Mouse (Mus musculus) kidney, embryonic 15.5 days (tissue): ENCODE measurements around the gene Fpr1. TPM values are rescaled to one million over a fixed set of nuclear protein-coding genes. Genes with fewer than 3 reads are reported as not detected.
"Not testable (repeated sequence)": the region's sequence is repeated elsewhere in the genome, so short reads cannot be mapped to it uniquely, and the experiment has no call there.

Source experiments
- ATAC-seq: fragments of 200-750 bp; cut with Nextera tagmentation; replicated peaks from 2 replicates; pipeline ENCODE4 v1.8.0; 2017; ENCODE audit warnings: moderate TSS enrichment; ENCODE audit not compliant: low FRiP score
- H3K27ac ChIP-seq: fragments of 300-500 bp; sonication (generic); 2 replicates; pipeline ENCODE4 v1.5.1; 2015; ENCODE audit warnings: mild to moderate bottlenecking, inconsistent platforms
- H3K27me3 ChIP-seq: fragments of 300-500 bp; sonication (generic); 2 replicates; pipeline ENCODE4 v1.6.1; 2015; ENCODE audit warnings: inconsistent platforms
- H3K36me3 ChIP-seq: fragments of 300-500 bp; sonication (generic); 2 replicates; pipeline ENCODE4 v1.6.1; 2015; ENCODE audit warnings: inconsistent platforms
- H3K4me1 ChIP-seq: fragments of 300-500 bp; sonication (generic); 2 replicates; pipeline ENCODE4 v1.6.1; 2015; ENCODE audit warnings: inconsistent platforms
- H3K4me2 ChIP-seq: fragments of 300-500 bp; sonication (generic); 2 replicates; pipeline ENCODE4 v1.6.1; 2015; ENCODE audit warnings: moderate library complexity, mild to moderate bottlenecking, inconsistent platforms
- H3K4me3 ChIP-seq: fragments of 300-500 bp; sonication (generic); replicated peaks from 2 replicates; pipeline ENCODE4 v1.5.1; 2015; ENCODE audit warnings: mild to moderate bottlenecking, inconsistent platforms
- H3K9ac ChIP-seq: fragments of 300-500 bp; sonication (generic); 2 replicates; pipeline ENCODE4 v1.6.1; 2015; ENCODE audit warnings: mild to moderate bottlenecking, inconsistent platforms
- H3K9me3 ChIP-seq: fragments of 300-500 bp; sonication (generic); replicated peaks from 2 replicates; pipeline ENCODE4 v1.6.1; 2016; ENCODE audit warnings: inconsistent platforms
- WGBS: fragments of 180-500 bp; shearing (Covaris S2); methylation state at CpG from one replicate; pipeline ENCODE4 v1.1.7; 2015; ENCODE audit warnings: mixed read lengths; 5-methylcytosine and 5-hydroxymethylcytosine counted together
- polyA plus RNA-seq: library from polyadenylated mRNA; unstranded; fragments of >200 nt; fragmentation: Nextera tagmentation; extraction: Ambion mirVana; gene quantifications from 2 replicates; pipeline ENCODE4 v1.2.1, GENCODE M21; 2015

Fpr1 gene
- polyA plus RNA-seq: 0.32 and 0.73 TPM in 2 replicates

DNA sequence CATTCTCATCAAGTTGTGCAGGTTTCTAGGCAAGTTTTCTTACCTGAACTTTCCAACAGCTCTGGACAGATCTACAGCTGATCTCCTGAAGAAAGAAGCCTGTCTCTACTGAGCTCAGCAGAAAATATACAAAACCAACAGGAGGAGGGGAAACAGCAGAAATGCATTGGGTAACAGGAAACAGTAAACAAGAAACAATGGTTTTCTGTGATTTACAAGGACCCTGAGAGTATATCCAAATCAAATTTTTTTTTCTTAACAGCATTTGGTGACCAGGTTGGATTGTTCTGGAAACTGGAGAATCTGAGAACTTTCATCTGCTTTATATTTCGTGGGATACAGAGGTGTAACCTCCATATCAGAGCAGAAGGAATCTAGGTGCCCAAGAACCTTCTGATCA lies at the start of gene Fpr1:
TSS of gene Fpr1 (minus strand) at position 101 of the 400 bp plus-strand sequence.
- Histone ChIP-seq H3K4me1 (no peaks in the 10 kb centered on the region), H3K9ac (no peak within 1 kb of the TSS), H3K27me3 (0 out of 2 replicates have a peak, but pooled peaks cover 2% of the 10 kb centered on the region), H3K27ac (no peak within 1 kb of the TSS), H3K36me3 (no peaks in the 10 kb centered on the region), H3K9me3 (no peaks in the 10 kb centered on the region), H3K4me2 (no peak within 1 kb of the TSS), H3K4me3 (no peak within 1 kb of the TSS)
- 62% methylated on average over 1 of the region's 1 CpGs for WGBS
- no peak for ATAC-seq

- Histone ChIP-seq H3K4me2 (no peak overlapping the region), H3K9me3 (no peaks in the 10 kb centered on the region)
- ATAC-seq: no peak
Observed at GRCm38 (mm10) chr17:17917782-17918181, 34.0 kb upstream of the Fpr1 start.

GRCm38 (mm10) chr17:17917376-17917775 lies 33.6 kb upstream of the Fpr1 start:
- Histone ChIP-seq H3K27ac (no peak overlapping the region), H3K9ac (no peak overlapping the region), H3K27me3 (no peaks in the 10 kb centered on the region), H3K4me3 (no peak overlapping the region), H3K9me3 (no peaks in the 10 kb centered on the region), H3K4me1 (no peaks in the 10 kb centered on the region), H3K4me2 (no peak overlapping the region), H3K36me3 (no peaks in the 10 kb centered on the region)
- ATAC-seq: no peak
- WGBS: 83% methylated on average over 1 of the region's 1 CpGs

More at GRCm38 (mm10) chr17:17917782-17918181, 34.0 kb upstream of the Fpr1 start:
- Histone ChIP-seq H3K4me1 (no peaks in the 10 kb centered on the region), H3K9ac (no peak overlapping the region), H3K27me3 (no peaks in the 10 kb centered on the region), H3K36me3 (no peaks in the 10 kb centered on the region), H3K27ac (no peak overlapping the region), H3K4me3 (no peak overlapping the region)

GRCm38 (mm10) chr17:17912618-17913017 lies 28.9 kb upstream of the Fpr1 start:
- not testable (repeated sequence) for H3K9me3 ChIP-seq, H3K36me3 ChIP-seq, ATAC-seq, H3K4me1 ChIP-seq, H3K27ac ChIP-seq, H3K4me2 ChIP-seq, H3K9ac ChIP-seq, H3K27me3 ChIP-seq, H3K4me3 ChIP-seq
- WGBS: 81% methylated on average over 8 of the region's 8 CpGs

GRCm38 (mm10) chr17:17909636-17910421 lies 26.1 kb upstream of the Fpr1 start:
- Histone ChIP-seq H3K4me2 (peak overlapping the region; percentile 86), H3K36me3 (no peaks in the 10 kb centered on the region), H3K4me1 (no peaks in the 10 kb centered on the region), H3K27ac (no peak overlapping the region), H3K27me3 (no peaks in the 10 kb centered on the region; the same call in 1 of the 2 replicates), H3K9ac (peak overlapping the region; percentile 45; the same call in 1 of the 2 replicates), H3K9me3 (no peaks in the 10 kb centered on the region), H3K4me3 (peak overlapping the region; percentile 55)
- ATAC-seq: peak; percentile 100
- 15% methylated on average over 51 of the region's 51 CpGs for WGBS

DNA sequence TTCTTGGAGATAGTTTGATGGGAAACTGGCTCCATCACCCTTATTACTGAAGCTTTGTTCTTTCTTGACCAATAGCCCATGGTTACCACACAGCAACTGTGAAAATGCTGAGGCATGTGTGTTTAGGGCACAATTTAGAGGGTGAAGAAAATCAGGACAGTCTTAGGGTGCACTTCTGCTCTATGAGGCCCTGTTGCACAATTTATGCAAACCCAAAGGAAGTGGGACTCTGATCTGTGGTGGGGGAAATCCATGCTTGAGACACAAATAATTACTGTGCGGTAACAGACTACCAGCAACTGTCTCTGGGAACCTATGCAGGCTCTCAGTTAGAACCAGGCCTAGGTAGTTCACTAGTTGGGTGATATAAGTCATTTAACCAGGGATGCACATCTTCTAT lies 17.0 kb upstream of the Fpr1 start:
- Histone ChIP-seq H3K27ac (no peak overlapping the region), H3K4me1 (no peaks in the 10 kb centered on the region), H3K4me2 (no peak overlapping the region), H3K4me3 (no peak overlapping the region), H3K27me3 (no peaks in the 10 kb centered on the region), H3K9ac (no peak overlapping the region), H3K36me3 (no peaks in the 10 kb centered on the region), H3K9me3 (no peaks in the 10 kb centered on the region)
- WGBS: 89% methylated on average over 1 of the region's 1 CpGs
- no peak for ATAC-seq

GRCm38 (mm10) chr17:17899268-17899667 lies 15.5 kb upstream of the Fpr1 start:
- Histone ChIP-seq H3K36me3 (no peaks in the 10 kb centered on the region), H3K9me3 (no peaks in the 10 kb centered on the region), H3K9ac (no peak overlapping the region), H3K4me2 (no peak overlapping the region), H3K27ac (no peak overlapping the region), H3K4me1 (no peaks in the 10 kb centered on the region), H3K27me3 (no peaks in the 10 kb centered on the region), H3K4me3 (no peak overlapping the region)
- no peak for ATAC-seq
- WGBS: 85% methylated on average over 2 of the region's 2 CpGs

DNA sequence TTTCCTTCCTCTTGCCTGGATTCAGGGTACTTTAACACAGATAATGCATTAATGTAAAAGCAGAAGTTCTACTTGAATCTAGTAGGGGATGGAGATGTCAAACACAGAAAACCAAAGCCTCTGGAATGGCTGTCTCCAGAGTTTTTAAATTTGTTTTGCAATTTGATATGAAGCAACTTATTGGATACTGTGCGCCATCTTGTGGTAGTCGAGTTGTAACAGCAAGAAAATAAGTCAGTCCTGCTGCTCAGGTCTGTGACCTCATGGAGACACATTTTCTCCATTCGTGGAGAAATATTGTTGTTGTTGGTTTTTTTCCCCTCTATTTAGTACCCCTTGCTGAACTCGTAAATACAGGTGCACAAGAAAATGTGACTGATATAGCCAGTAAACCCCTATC lies 12.3 kb upstream of the Fpr1 start:
- Histone ChIP-seq H3K36me3 (no peaks in the 10 kb centered on the region), H3K9ac (no peak overlapping the region), H3K27me3 (no peaks in the 10 kb centered on the region), H3K9me3 (no peaks in the 10 kb centered on the region), H3K4me3 (no peak overlapping the region), H3K4me1 (no peaks in the 10 kb centered on the region), H3K4me2 (no peak overlapping the region), H3K27ac (no peak overlapping the region)
- WGBS: 4% methylated on average over 4 of the region's 4 CpGs
- ATAC-seq: 0 out of 2 replicates have a peak, but pooled peaks have one; percentile 29

GRCm38 (mm10) chr17:17889732-17890425 lies 6.1 kb upstream of the Fpr1 start:
- Histone ChIP-seq H3K9ac (no peak overlapping the region), H3K27ac (no peak overlapping the region), H3K9me3 (no peaks in the 10 kb centered on the region), H3K4me2 (no peak overlapping the region), H3K4me1 (no peaks in the 10 kb centered on the region), H3K27me3 (0 out of 2 replicates have a peak, but pooled peaks cover 2% of the 10 kb centered on the region), H3K36me3 (no peaks in the 10 kb centered on the region), H3K4me3 (no peak overlapping the region)
- WGBS: 79% methylated on average over 2 of the region's 2 CpGs
- no peak for ATAC-seq

DNA sequence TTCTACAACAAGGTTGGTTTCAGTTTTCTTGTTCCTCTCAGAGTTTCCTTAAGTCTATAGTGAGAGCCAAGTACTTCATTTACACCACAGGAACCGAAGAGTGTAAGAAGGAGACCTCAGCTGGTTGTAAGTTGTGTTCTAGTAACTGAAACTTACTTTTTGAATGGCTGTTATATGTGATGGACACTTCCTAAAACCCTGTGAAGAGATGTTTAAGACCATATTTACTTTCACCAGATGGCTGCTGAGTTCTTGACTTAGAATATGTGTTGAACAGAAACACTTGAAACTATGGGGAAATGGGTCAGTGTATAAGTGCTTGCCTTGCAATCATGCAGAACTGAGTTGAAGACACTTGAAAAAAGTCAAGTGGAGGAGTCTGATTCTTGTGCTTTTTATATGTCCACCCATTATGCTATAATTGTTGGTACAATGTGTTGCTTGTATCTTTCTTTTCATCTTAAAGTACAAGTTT lies 4.1 kb upstream of the Fpr1 start, which contains the start of the genes Fpr2 and Fpr3:
TSS of gene Fpr2 (plus strand) at position 51 of the 475 bp plus-strand sequence.
TSS of gene Fpr3 (plus strand) at position 79 of the 475 bp plus-strand sequence.
- WGBS: 63% methylated on average over 1 of the region's 1 CpGs
- no peaks in the 10 kb centered on the region for H3K4me1 ChIP-seq
- H3K36me3 ChIP-seq: no peaks in the 10 kb centered on the region
- no peak for ATAC-seq
- H3K27ac ChIP-seq: no peak within 1 kb of the TSS
- no peak within 1 kb of the TSS for H3K4me3 ChIP-seq
- no peak within 1 kb of the TSS for H3K4me2 ChIP-seq
- 0 out of 2 replicates have a peak, but pooled peaks cover 2% of the 10 kb centered on the region for H3K27me3 ChIP-seq
- H3K9me3 ChIP-seq: no peaks in the 10 kb centered on the region
- H3K9ac ChIP-seq: no peak within 1 kb of the TSS

- WGBS: 81% methylated on average over 3 of the region's 3 CpGs
- 0 out of 2 replicates have a peak, but pooled peaks cover under 1% of the 10 kb centered on the region for H3K27me3 ChIP-seq
- no peak overlapping the region for H3K4me3 ChIP-seq
- H3K27ac ChIP-seq: no peak overlapping the region
- no peak for ATAC-seq
- no peaks in the 10 kb centered on the region for H3K9me3 ChIP-seq
- H3K9ac ChIP-seq: no peak overlapping the region
- no peaks in the 10 kb centered on the region for H3K4me1 ChIP-seq
- no peak overlapping the region for H3K4me2 ChIP-seq
- no peaks in the 10 kb centered on the region for H3K36me3 ChIP-seq
Observed at GRCm38 (mm10) chr17:17882672-17883071, 1.1 kb downstream of the Fpr1 start.

GRCm38 (mm10) chr17:17879347-17879746 lies 4.4 kb downstream of the Fpr1 start:
- Histone ChIP-seq H3K4me3 (no peak overlapping the region), H3K4me2 (no peak overlapping the region), H3K36me3 (no peaks in the 10 kb centered on the region), H3K9ac (no peak overlapping the region), H3K9me3 (no peaks in the 10 kb centered on the region), H3K27me3 (no peaks in the 10 kb centered on the region), H3K27ac (no peak overlapping the region), H3K4me1 (no peaks in the 10 kb centered on the region)
- no peak for ATAC-seq
- WGBS: 91% methylated on average over 1 of the region's 1 CpGs
